Mouse (Mus musculus): ENCODE data around the gene Dip2b. TPM values are rescaled to one million over a fixed set of nuclear protein-coding genes. Genes with fewer than 3 reads are reported as not detected.

Dip2b gene
- polyA plus RNA-seq, 1 experiment from 2014 or later, result 18.1 TPM

DNA sequence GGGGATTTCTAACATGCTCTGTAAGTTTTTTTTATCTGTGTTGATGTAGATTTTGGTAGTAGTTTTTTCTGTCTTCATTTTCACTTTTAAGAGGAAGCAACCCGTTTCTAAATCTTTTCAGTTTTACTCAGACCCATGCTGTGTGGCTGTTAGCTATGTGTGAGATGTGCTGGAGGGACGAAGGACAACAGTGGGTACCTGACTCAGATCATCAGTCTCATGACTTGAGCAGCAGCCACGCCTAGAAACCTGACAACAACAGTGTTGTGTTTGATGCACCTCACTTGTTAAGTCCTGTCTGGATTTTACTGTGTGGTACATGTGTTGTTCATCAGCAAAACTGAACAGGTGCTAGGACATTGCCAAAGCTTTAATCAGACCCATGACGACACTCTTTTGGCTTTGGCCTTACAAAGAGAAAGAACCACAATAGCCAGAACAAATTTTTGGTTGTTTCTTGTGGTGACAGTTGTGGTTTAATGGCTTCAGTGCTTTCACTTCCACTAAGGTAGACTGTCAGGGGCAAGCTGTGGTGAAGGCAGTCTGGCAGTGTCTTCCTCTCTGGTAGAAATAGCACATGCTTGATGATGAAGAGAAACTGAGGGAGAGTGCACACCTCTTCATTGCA, 22.2 kb downstream of the Dip2b start:
- Histone ChIP-seq H3K4me2 (no peak overlapping the region), H3K4me1 (ENCODE audit: insufficient read depth) (no peaks in the 10 kb centered on the region; the same call in 1 of the 2 replicates), H3K27me3 (ENCODE audit: insufficient read depth, low read length) (no peaks in the 10 kb centered on the region), H3K9ac (no peak overlapping the region), H3K9me3 (ENCODE audit: low read depth, low read length) (no peaks in the 10 kb centered on the region), H3K36me3 (ENCODE audit: insufficient read depth) (no peaks in the 10 kb centered on the region), H3K4me3 (ENCODE audit: low read depth, low read length) (no peak overlapping the region), H3K27ac (ENCODE audit: low read depth) (no peak overlapping the region)
- no peak for TF ChIP-seq CTCF (IDR thresholded peaks at IDR 0.05; ENCODE audit: low read depth)
- DNase-seq, result no peak
- 78% methylated on average over 4 of the region's 4 CpGs for WGBS
- no peak for ATAC-seq (ENCODE audit: insufficient read depth)

DNA sequence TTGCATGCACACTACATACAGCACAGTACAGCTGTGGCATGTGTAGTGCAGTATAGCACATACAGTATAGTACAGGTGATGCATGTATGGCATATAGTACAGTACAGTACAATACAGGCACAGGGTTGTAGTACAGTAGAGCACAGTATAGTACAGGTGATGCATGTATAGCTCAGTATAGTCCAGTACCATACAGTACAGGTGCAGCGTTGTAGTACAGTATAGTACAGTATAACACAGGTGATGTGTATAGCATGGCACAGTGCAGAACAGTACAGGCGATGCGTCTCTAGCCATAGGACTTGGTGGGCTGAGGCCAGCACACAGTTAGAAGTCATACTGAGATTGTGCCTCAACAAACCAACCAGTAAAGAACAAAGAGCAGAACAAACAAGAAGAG, 22.9 kb downstream of the Dip2b start:
- Histone ChIP-seq H3K4me1 (ENCODE audit: insufficient read depth) (no peaks in the 10 kb centered on the region; the same call in 1 of the 2 replicates), H3K9me3 (ENCODE audit: low read depth, low read length) (no peaks in the 10 kb centered on the region), H3K27ac (ENCODE audit: low read depth) (no peak overlapping the region), H3K9ac (no peak overlapping the region), H3K4me3 (ENCODE audit: low read depth, low read length) (no peak overlapping the region), H3K27me3 (ENCODE audit: insufficient read depth, low read length) (no peaks in the 10 kb centered on the region), H3K4me2 (no peak overlapping the region), H3K36me3 (ENCODE audit: insufficient read depth) (no peaks in the 10 kb centered on the region)
- no peak for DNase-seq
- 90% methylated on average over 3 of the region's 3 CpGs for WGBS
- no peak for ATAC-seq (ENCODE audit: insufficient read depth)
- no peak for TF ChIP-seq CTCF (IDR thresholded peaks at IDR 0.05; ENCODE audit: low read depth)

DNA sequence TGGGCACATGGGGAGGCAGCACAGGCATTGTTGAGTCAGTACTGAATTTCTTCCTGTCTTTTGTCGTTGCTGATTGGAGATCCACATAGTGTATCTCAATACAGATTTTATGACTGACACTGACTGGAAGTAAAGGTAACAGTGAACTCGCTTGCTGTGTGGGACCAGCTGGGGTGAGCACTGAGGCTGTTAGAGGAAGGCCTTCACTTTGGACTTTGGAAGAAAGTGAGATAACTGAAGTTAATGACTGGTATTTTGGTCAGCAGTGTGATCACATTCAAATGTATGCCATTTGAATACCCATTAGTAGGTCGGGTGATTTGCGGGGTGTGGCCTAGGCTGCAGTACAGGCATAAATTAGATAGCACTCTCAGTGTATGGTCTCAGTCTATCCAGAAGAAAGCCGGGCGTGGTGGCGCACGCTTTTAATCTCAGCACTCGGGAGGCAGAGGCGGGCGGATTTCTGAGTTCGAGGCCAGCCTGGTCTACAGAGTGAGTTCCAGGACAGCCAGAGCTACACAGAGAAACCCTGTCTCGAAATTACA, 24.8 kb downstream of the Dip2b start:
- Histone ChIP-seq H3K4me1 (ENCODE audit: insufficient read depth) (no peaks in the 10 kb centered on the region; the same call in 1 of the 2 replicates), H3K27ac (ENCODE audit: low read depth) (no peak overlapping the region), H3K9me3 (ENCODE audit: low read depth, low read length) (no peaks in the 10 kb centered on the region), H3K27me3 (ENCODE audit: insufficient read depth, low read length) (no peaks in the 10 kb centered on the region), H3K4me3 (ENCODE audit: low read depth, low read length) (no peak overlapping the region), H3K9ac (no peak overlapping the region), H3K4me2 (no peak overlapping the region), H3K36me3 (ENCODE audit: insufficient read depth) (no peaks in the 10 kb centered on the region)
- ATAC-seq (ENCODE audit: insufficient read depth), result no peak
- WGBS, result 93% methylated on average over 13 of the region's 13 CpGs
- TF ChIP-seq CTCF (IDR thresholded peaks at IDR 0.05; ENCODE audit: low read depth), result no peak
- no peak for DNase-seq

DNA sequence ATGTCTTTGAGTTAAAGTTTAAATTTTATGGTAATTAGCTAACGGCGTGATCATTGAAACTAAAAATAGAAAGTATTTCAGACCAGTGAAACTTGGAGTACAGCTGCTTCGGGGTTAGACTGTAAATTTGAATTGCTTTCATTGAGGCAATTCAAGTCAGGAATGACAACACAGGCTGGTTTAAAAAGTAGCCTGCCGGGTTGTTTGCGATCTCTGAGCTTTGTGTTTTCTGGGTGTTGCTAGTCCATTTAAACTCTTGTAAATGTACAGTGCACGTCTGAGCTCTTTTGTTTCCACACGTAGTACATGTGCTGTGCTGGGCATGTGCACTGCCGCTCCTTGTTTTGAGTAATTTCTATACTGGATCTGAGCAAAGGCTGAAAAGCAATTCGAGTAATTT, 28.2 kb downstream of the Dip2b start:
- Histone ChIP-seq H3K9me3 (ENCODE audit: low read depth, low read length) (no peaks in the 10 kb centered on the region), H3K27ac (ENCODE audit: low read depth) (peak overlapping the region; percentile 50), H3K27me3 (ENCODE audit: insufficient read depth, low read length) (no peaks in the 10 kb centered on the region), H3K4me3 (ENCODE audit: low read depth, low read length) (no peak overlapping the region), H3K4me1 (ENCODE audit: insufficient read depth) (no peaks in the 10 kb centered on the region), H3K36me3 (ENCODE audit: insufficient read depth) (no peaks in the 10 kb centered on the region), H3K9ac (no peak overlapping the region), H3K4me2 (no peak overlapping the region)
- DNase-seq (no peak), ATAC-seq (ENCODE audit: insufficient read depth) (no peak)
- 66% methylated on average over 9 of the region's 9 CpGs for WGBS
- no peak for TF ChIP-seq CTCF (IDR thresholded peaks at IDR 0.05; ENCODE audit: low read depth)

DNA sequence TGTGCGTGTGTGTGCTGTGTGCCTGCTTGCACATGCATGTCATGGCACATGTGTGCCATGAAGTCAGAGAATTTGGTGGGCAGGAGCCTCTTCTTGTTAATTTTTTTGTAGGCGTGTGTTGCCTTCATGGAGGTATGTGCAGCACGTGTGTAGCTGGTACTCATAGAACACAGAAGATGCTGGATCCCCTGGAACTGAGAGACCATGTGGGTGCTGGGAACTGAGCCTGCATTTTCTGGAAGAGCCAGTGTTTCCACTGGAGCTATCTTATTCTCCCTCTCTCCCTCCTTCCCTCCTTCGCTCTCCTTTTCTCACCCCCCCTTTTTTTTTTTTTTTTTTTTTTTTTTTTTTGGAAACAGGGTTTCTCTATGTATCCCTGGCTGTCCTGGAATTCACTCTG, 30.6 kb downstream of the Dip2b start:
- no peak for ATAC-seq (ENCODE audit: insufficient read depth)
- 0 out of 2 replicates have a peak, but pooled peaks cover 7% of the 10 kb centered on the region for H3K4me1 ChIP-seq (ENCODE audit: insufficient read depth)
- H3K27me3 ChIP-seq (ENCODE audit: insufficient read depth, low read length), result no peaks in the 10 kb centered on the region
- no peak overlapping the region for H3K27ac ChIP-seq (ENCODE audit: low read depth)
- no peaks in the 10 kb centered on the region for H3K36me3 ChIP-seq (ENCODE audit: insufficient read depth)
- DNase-seq, result no peak
- H3K9ac ChIP-seq, result no peak overlapping the region
- no peaks in the 10 kb centered on the region for H3K9me3 ChIP-seq (ENCODE audit: low read depth, low read length)
- WGBS, result 73% methylated on average over 4 of the region's 4 CpGs
- TF ChIP-seq CTCF (IDR thresholded peaks at IDR 0.05; ENCODE audit: low read depth), result no peak
- no peak overlapping the region for H3K4me2 ChIP-seq
- H3K4me3 ChIP-seq (ENCODE audit: low read depth, low read length), result no peak overlapping the region

DNA sequence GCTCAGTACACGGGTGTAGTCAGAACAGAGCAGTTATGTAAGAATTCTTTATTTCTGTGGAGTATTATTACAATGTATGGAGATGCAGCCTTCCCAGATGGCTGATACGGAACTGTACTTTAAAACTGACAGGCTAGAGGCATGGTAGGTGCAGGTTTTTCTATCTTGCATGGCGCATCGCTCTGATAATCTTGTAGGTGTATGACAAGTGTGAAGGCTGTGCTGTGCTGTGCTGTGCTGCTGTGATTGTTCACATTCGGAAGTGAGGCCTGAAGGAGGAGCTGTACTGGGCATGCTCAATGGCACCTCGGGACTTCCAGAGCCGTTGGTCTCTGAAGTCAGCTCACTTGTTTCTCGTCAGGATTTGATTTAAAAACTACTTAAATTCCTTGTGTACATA, 31.6 kb downstream of the Dip2b start:
- H3K4me2 ChIP-seq, result no peak overlapping the region

DNA sequence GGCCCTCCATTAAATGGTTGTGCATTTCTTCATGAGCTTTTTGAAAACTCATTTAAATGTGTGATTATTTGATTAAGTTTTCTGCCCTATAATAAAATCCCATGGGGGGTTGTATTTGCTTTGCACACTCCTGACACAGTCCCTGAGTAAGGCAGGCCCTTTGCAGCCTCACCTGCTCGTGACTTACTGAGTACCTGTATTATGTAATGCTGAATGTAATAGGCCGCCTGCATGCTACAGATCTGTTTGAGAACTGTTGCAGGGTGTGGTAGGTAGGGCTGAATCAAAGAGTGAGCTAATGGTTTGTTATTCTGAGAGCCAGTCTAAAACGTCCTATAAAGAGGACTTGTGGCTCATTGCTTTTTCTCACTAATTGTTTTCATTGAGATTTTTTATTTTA, 33.4 kb downstream of the Dip2b start:
- no peaks in the 10 kb centered on the region for H3K9me3 ChIP-seq (ENCODE audit: low read depth, low read length)
- H3K9ac ChIP-seq, result no peak overlapping the region
- H3K4me2 ChIP-seq, result no peak overlapping the region
- TF ChIP-seq CTCF (IDR thresholded peaks at IDR 0.05; ENCODE audit: low read depth), result no peak
- H3K4me1 ChIP-seq (ENCODE audit: insufficient read depth), result peaks cover 12% of the 10 kb centered on the region; the same call in 1 of the 2 replicates
- no peaks in the 10 kb centered on the region for H3K36me3 ChIP-seq (ENCODE audit: insufficient read depth)
- H3K4me3 ChIP-seq (ENCODE audit: low read depth, low read length), result no peak overlapping the region
- no peaks in the 10 kb centered on the region for H3K27me3 ChIP-seq (ENCODE audit: insufficient read depth, low read length)
- 66% methylated on average over 3 of the region's 3 CpGs for WGBS
- ATAC-seq (ENCODE audit: insufficient read depth) (no peak), DNase-seq (no peak)
- H3K27ac ChIP-seq (ENCODE audit: low read depth), result no peak overlapping the region

More for the DNA sequence above, 31.6 kb downstream of the Dip2b start:
- ATAC-seq (ENCODE audit: insufficient read depth) (no peak), DNase-seq (no peak)
- Histone ChIP-seq H3K4me1 (ENCODE audit: insufficient read depth) (peaks cover 12% of the 10 kb centered on the region; the same call in 1 of the 2 replicates), H3K27me3 (ENCODE audit: insufficient read depth, low read length) (no peaks in the 10 kb centered on the region), H3K36me3 (ENCODE audit: insufficient read depth) (no peaks in the 10 kb centered on the region), H3K27ac (ENCODE audit: low read depth) (no peak overlapping the region), H3K9ac (no peak overlapping the region), H3K4me3 (ENCODE audit: low read depth, low read length) (no peak overlapping the region), H3K9me3 (ENCODE audit: low read depth, low read length) (no peaks in the 10 kb centered on the region)
- 74% methylated on average over 8 of the region's 8 CpGs for WGBS
- no peak for TF ChIP-seq CTCF (IDR thresholded peaks at IDR 0.05; ENCODE audit: low read depth)

All from lung, embryonic 14.5 days (tissue).